Mouse (Mus musculus) limb, embryonic 10.5 days (tissue): ENCODE results near the gene Ston2. TPM values are rescaled to one million over a fixed set of nuclear protein-coding genes. Genes with fewer than 3 reads are reported as not detected.
"Not testable (repeated sequence)": the region's sequence is repeated elsewhere in the genome, so short reads cannot be mapped to it uniquely, and the experiment has no call there.

ENCODE experiments used
- DNase-seq: peaks from one replicate; pipeline ENCODE4 v3.0.0-alpha.2; 2017; ENCODE audit warnings: low spot score
- H3K27ac ChIP-seq: fragments of 300-500 bp; sonication (generic); 2 replicates; pipeline ENCODE4 v1.5.1; 2016; ENCODE audit warnings: mild to moderate bottlenecking
- H3K27me3 ChIP-seq: fragments of 300-500 bp; sonication (generic); 2 replicates; pipeline ENCODE4 v1.6.1; 2016; ENCODE audit warnings: low read depth, mild to moderate bottlenecking; ENCODE audit not compliant: poor library complexity, severe bottlenecking
- H3K36me3 ChIP-seq: fragments of 300-500 bp; sonication (generic); 2 replicates; pipeline ENCODE4 v1.6.1; 2016; ENCODE audit warnings: mild to moderate bottlenecking, moderate library complexity
- H3K4me1 ChIP-seq: fragments of 300-500 bp; sonication (generic); 2 replicates; pipeline ENCODE4 v1.6.1; 2016
- H3K4me3 ChIP-seq: fragments of 300-500 bp; sonication (generic); 2 replicates; pipeline ENCODE4 v1.5.1; 2016; ENCODE audit warnings: mild to moderate bottlenecking, moderate library complexity
- H3K9me3 ChIP-seq: fragments of 300-500 bp; sonication (generic); replicated peaks from 2 replicates; pipeline ENCODE4 v1.6.1; 2016; ENCODE audit warnings: mild to moderate bottlenecking
- WGBS: fragments of 180-500 bp; shearing (Covaris S2); methylation state at CpG from one replicate; pipeline ENCODE4 v1.1.7; 2016; 5-methylcytosine and 5-hydroxymethylcytosine counted together
- polyA plus RNA-seq: library from polyadenylated mRNA; unstranded; fragments of >200 nt; fragmentation: Nextera tagmentation; extraction: Ambion mirVana; gene quantifications from 2 replicates; pipeline ENCODE4 v1.2.1, GENCODE M21; 2016

Gene Ston2
- polyA plus RNA-seq, 1 experiment from 2014 or later = 5.5 TPM

DNA sequence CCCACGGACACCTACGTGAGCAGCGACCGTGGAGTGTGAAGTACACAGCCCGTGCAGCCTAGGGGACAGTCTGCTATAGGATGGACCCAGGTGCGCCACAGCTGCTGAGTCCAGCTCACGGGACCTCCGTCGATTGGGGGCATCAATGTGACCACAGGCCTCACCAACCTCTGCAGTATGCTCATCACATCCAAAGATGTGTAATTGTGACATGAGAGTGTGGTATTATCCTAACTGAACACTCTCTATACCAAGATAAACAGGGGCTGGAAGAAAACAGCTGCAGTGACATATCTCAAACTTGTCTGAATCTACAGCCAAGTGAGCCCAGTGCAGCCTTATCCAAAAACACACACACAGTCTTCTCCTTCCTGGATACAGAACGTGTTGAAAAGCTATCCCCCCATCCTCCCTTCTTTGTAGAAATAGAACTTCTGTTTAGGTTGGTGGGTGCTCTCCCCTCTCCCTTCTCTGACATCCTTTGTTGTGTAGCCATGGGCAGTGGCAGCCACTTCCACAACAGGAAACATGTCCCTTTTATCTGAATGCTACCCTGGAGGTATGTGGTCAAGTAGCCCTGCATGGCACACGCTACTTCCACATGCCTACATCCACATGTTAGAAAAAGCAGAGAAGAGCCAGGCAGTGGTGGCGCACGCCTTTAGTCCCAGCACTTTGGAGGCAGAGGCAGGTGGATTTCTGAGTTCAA lies 30.2 kb downstream of the Ston2 start:
- 89% methylated on average over 13 of the region's 13 CpGs for whole genome bisulfite sequencing
- Histone ChIP-seq H3K27me3 (no peaks in the 10 kb centered on the region), H3K4me3 (no peak overlapping the region), H3K4me1 (peaks cover 15% of the 10 kb centered on the region), H3K36me3 (no peaks in the 10 kb centered on the region), H3K9me3 (no peaks in the 10 kb centered on the region), H3K27ac (no peak overlapping the region)
- DNase-seq = no peak

GRCm38 (mm10) chr12:91756562-91757166 lies 31.5 kb downstream of the Ston2 start:
- no peaks in the 10 kb centered on the region for H3K27me3 ChIP-seq
- WGBS = 34% methylated on average over 5 of the region's 5 CpGs
- DNase-seq = no peak

DNA sequence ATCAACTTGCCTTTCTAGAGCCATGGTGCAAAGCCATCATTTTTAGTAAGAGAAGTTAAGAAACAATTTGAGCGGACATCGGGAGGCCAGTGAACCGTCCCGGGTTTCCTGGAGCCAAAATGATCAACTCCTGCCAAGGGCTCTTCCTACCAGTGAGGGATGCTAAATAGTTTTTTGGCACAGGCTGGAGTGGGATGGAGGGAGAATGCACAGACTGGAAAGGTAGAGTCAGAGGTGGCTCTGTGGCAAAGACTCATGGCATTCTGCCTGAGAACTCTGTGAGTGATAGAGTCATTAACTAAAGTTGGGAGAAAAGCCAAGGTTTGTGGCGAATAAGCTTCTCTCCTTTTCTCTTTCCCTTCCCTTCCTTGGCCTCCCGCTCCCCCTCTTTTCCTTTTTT lies 33.6 kb downstream of the Ston2 start:
- 92% methylated on average over 6 of the region's 6 CpGs for WGBS
- no peaks in the 10 kb centered on the region for H3K9me3 ChIP-seq
- DNase-seq = no peak

More at GRCm38 (mm10) chr12:91756562-91757166, 31.5 kb downstream of the Ston2 start:
- Histone ChIP-seq H3K4me1 (peaks cover 10% of the 10 kb centered on the region), H3K9me3 (no peaks in the 10 kb centered on the region), H3K36me3 (no peaks in the 10 kb centered on the region), H3K4me3 (no peak overlapping the region), H3K27ac (no peak overlapping the region)

DNA sequence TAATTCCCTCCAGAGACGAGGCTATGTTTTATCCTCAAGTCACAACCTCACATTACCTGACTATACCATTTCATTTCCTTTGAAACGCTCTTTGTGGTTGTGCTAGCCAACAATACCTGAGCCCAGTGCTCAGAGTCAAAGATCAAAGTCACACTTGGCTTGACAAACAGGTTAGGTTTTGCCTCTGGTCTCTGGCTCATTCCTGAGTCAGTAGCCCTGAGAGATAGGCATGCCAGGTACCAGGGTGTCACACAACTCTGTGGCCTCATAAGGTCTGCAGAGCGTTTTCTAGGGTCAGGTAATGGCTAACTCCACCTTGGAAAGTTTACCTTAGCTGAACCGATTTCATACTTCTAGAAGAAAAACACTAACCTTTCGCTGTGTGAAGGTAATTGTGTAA lies 35.5 kb downstream of the Ston2 start:
- Histone ChIP-seq H3K27me3 (no peaks in the 10 kb centered on the region), H3K4me1 (peaks cover 10% of the 10 kb centered on the region), H3K27ac (no peak overlapping the region), H3K4me3 (no peak overlapping the region), H3K36me3 (no peaks in the 10 kb centered on the region), H3K9me3 (no peaks in the 10 kb centered on the region)
- 88% methylated on average over 5 of the region's 5 CpGs for WGBS
- DNase-seq = no peak

More for the DNA sequence above, 33.6 kb downstream of the Ston2 start:
- no peaks in the 10 kb centered on the region for H3K36me3 ChIP-seq
- H3K27me3 ChIP-seq = no peaks in the 10 kb centered on the region
- H3K27ac ChIP-seq = no peak overlapping the region
- no peak overlapping the region for H3K4me3 ChIP-seq
- H3K4me1 ChIP-seq = peaks cover 10% of the 10 kb centered on the region

GRCm38 (mm10) chr12:91751893-91752597 lies 36.1 kb downstream of the Ston2 start:
- Histone ChIP-seq H3K4me3 (no peak overlapping the region), H3K27ac (no peak overlapping the region), H3K36me3 (no peaks in the 10 kb centered on the region), H3K4me1 (peaks cover 10% of the 10 kb centered on the region), H3K27me3 (no peaks in the 10 kb centered on the region), H3K9me3 (no peaks in the 10 kb centered on the region)
- WGBS = 90% methylated on average over 13 of the region's 13 CpGs
- no peak for DNase-seq

DNA sequence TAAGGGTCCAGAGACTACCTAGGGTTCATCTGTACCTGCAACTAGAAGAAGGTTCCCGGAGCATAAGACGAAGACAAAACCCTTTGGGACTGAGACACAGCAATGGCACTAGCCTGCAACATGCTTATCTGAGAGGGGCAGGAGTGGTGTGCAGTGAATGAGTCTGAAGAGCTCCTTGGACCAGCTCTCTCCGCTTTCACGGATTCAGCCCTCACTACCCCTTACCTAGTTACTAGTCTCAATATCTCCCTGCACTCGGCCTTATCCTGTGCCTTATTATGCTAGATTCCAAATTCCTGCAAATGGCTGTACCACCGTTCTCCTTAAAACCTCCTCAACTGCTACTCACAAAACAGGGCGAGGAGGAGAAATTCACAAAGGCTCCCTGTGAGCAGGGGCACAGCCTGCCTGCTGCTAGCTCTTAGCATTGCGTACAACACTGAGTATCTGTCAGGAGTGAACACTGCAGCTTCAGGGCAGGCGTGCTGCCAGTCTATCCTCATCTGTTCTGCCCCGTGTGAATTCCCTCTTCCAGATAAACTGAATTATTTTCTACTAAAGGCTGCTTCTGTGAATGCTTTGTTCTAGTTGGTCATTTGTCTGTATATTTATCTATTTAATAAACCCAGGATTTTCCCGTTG lies 38.5 kb downstream of the Ston2 start:
- no peak for DNase-seq

GRCm38 (mm10) chr12:91748241-91748865 lies 39.8 kb downstream of the Ston2 start:
- 89% methylated on average over 18 of the region's 18 CpGs for WGBS

More for the DNA sequence above, 38.5 kb downstream of the Ston2 start:
- H3K4me1 ChIP-seq = no peaks in the 10 kb centered on the region; the same call in 1 of the 2 replicates
- no peak overlapping the region for H3K4me3 ChIP-seq
- H3K27ac ChIP-seq = no peak overlapping the region
- WGBS = 86% methylated on average over 11 of the region's 11 CpGs
- no peaks in the 10 kb centered on the region for H3K36me3 ChIP-seq
- H3K9me3 ChIP-seq = no peaks in the 10 kb centered on the region
- no peaks in the 10 kb centered on the region for H3K27me3 ChIP-seq

GRCm38 (mm10) chr12:91746839-91747238 lies 41.3 kb downstream of the Ston2 start:
- H3K36me3 ChIP-seq, H3K9me3 ChIP-seq, H3K27ac ChIP-seq, H3K27me3 ChIP-seq, H3K4me1 ChIP-seq, H3K4me3 ChIP-seq, DNase-seq: not testable (repeated sequence)
- 95% methylated on average over 5 of the region's 5 CpGs for WGBS

More at GRCm38 (mm10) chr12:91748241-91748865, 39.8 kb downstream of the Ston2 start:
- no peak for DNase-seq
- H3K4me1 ChIP-seq = no peaks in the 10 kb centered on the region; the same call in 1 of the 2 replicates
- no peaks in the 10 kb centered on the region for H3K27me3 ChIP-seq
- H3K27ac ChIP-seq = no peak overlapping the region
- no peak overlapping the region for H3K4me3 ChIP-seq
- H3K36me3 ChIP-seq = no peaks in the 10 kb centered on the region
- H3K9me3 ChIP-seq = no peaks in the 10 kb centered on the region

- no peak for DNase-seq
- H3K9me3 ChIP-seq = no peaks in the 10 kb centered on the region
- H3K36me3 ChIP-seq = no peaks in the 10 kb centered on the region
- H3K27ac ChIP-seq = 0 out of 2 replicates have a peak overlapping the region, but pooled peaks have one; percentile 8
- no peaks in the 10 kb centered on the region for H3K27me3 ChIP-seq
- 80% methylated on average over 11 of the region's 11 CpGs for WGBS
- no peak overlapping the region for H3K4me3 ChIP-seq
- no peaks in the 10 kb centered on the region; the same call in 1 of the 2 replicates for H3K4me1 ChIP-seq
Measured at GRCm38 (mm10) chr12:91745758-91746290, 42.4 kb downstream of the Ston2 start.

GRCm38 (mm10) chr12:91744091-91744490 lies 44.1 kb downstream of the Ston2 start:
- H3K27me3 ChIP-seq = no peaks in the 10 kb centered on the region
- H3K36me3 ChIP-seq = no peaks in the 10 kb centered on the region
- WGBS = 87% methylated on average over 6 of the region's 6 CpGs
- DNase-seq = no peak
- H3K27ac ChIP-seq = no peak overlapping the region
- H3K9me3 ChIP-seq = no peaks in the 10 kb centered on the region
- no peaks in the 10 kb centered on the region; the same call in 1 of the 2 replicates for H3K4me1 ChIP-seq
- no peak overlapping the region for H3K4me3 ChIP-seq

- Histone ChIP-seq H3K4me3 (no peak overlapping the region), H3K27me3 (no peaks in the 10 kb centered on the region), H3K36me3 (no peaks in the 10 kb centered on the region), H3K27ac (no peak overlapping the region), H3K4me1 (no peaks in the 10 kb centered on the region; the same call in 1 of the 2 replicates), H3K9me3 (no peaks in the 10 kb centered on the region)
- DNase-seq = no peak
- WGBS = 92% methylated on average over 7 of the region's 7 CpGs
Measured at GRCm38 (mm10) chr12:91742916-91743315, 45.3 kb downstream of the Ston2 start.

DNA sequence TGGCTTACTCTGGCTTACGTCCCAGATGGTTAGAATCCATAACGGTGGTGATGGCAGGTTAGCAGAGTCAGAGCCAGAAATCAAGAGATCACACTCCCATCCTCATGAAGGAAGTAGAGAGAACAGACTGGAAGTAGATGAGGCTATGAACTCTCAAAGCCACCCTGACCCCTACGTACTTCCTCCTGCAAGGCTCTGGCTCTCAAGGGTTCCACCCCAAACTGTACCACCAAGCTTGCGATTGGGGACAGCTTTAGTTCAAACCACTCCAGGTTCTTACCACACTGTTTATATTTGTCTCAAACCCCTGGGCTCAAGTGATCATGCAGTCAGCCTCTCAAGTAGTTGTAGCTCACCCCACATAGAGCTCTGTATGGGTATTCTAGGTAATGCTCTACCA lies 49.8 kb downstream of the Ston2 start:
- Histone ChIP-seq H3K4me3 (no peak overlapping the region), H3K9me3 (no peaks in the 10 kb centered on the region), H3K27me3 (no peaks in the 10 kb centered on the region), H3K27ac (no peak overlapping the region), H3K36me3 (no peaks in the 10 kb centered on the region), H3K4me1 (no peaks in the 10 kb centered on the region)
- WGBS = 95% methylated on average over 4 of the region's 4 CpGs
- DNase-seq = no peak
